Mouse (Mus musculus) testis, adult 2 months (tissue): ENCODE results near the gene Gm17617.

Experiments used
- CTCF ChIP-seq: fragments of 200-500 bp; IDR thresholded peaks from 2 replicates; pipeline ENCODE4 v1.5.1; 2012; ENCODE audit warnings: low read depth, mild to moderate bottlenecking, inconsistent platforms, low read length, moderate library complexity; ENCODE audit not compliant: control insufficient read depth, insufficient read depth, insufficient replicate concordance
- POLR2A ChIP-seq: fragments of 200-500 bp; IDR thresholded peaks from 2 replicates; pipeline ENCODE4 v1.6.1; 2012; ENCODE audit warnings: low read depth, mild to moderate bottlenecking, inconsistent platforms, low read length, moderate library complexity; ENCODE audit not compliant: control insufficient read depth

DNA sequence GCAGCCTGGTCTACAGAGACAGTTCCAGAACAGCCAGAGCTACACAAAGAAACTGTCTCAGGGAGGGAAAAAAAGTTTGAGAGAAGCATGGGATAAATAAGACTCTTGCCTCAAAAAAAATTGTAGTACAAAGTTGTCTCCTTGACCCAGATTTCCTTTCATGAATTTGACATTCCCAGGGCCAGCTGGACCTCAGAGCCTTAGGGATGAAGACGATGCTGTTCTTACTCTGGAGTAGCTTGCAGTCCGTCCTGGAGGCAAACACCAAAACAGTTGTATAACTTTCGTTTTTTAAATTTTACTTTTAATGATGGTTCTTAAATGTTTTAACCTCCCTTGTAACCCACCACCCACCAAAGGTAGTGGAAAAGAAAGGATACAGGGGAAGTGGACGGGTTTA is 26.2 kb downstream of the Gm17617 start:
- no peak for TF ChIP-seq CTCF
- TF ChIP-seq POLR2A, result no peak
